Mouse (Mus musculus) megakaryocyte, embryonic 14.5 days (primary cell): ENCODE results near the gene Phf24.

Experiments used
- FLI1 ChIP-seq: IDR thresholded peaks from 2 replicates; pipeline ENCODE4 v1.6.1; 2012; ENCODE audit warnings: low read length, inconsistent platforms, mixed read lengths
- GATA1 ChIP-seq: IDR thresholded peaks from 3 replicates; pipeline ENCODE4 v1.6.1; 2012; ENCODE audit warnings: mixed read lengths, low read length, inconsistent platforms, borderline replicate concordance

DNA sequence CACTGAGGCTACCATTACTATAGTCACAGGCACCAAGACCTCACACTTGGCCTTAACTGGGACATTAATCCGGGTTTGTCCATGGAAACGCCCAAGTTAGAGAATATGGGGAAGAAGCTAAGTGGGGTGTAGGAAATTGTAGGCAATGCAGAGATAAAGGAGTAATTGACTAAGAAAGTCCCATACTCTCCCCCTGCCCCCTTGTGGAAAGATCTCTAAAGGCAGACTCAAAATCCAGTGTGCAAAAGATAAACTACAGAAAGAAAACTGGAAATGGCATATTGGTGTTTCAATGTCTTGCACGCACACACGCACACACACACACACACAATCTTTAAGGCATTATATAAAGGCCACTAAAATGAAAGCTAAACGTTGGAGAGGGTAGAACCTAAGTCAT, 45.7 kb upstream of the Phf24 start:
- TF ChIP-seq GATA1 (no peak), FLI1 (no peak)
